Mouse (Mus musculus) embryonic facial prominence, embryonic 11.5 days (tissue): ENCODE data around the gene Ces1e. TPM values are rescaled to one million over a fixed set of nuclear protein-coding genes. Genes with fewer than 3 reads are reported as not detected.
"Not testable (repeated sequence)": the region's sequence is repeated elsewhere in the genome, so short reads cannot be mapped to it uniquely, and the experiment has no call there.

Experiments
- ATAC-seq: fragments of 200-750 bp; cut with Nextera tagmentation; replicated peaks from 2 replicates; pipeline ENCODE4 v1.8.0; 2017; ENCODE audit warnings: low read depth; ENCODE audit not compliant: insufficient number of reproducible peaks, low FRiP score, low TSS enrichment
- DNase-seq: peaks from one replicate; pipeline ENCODE4 v3.0.0-alpha.2; 2015; ENCODE audit warnings: low spot score
- H3K27ac ChIP-seq: fragments of 300-500 bp; sonication (generic); replicated peaks from 2 replicates; pipeline ENCODE4 v1.5.1; 2014; ENCODE audit warnings: mild to moderate bottlenecking, low read depth, low read length, control low read depth
- H3K27me3 ChIP-seq: fragments of 300-500 bp; sonication (generic); 2 replicates; pipeline ENCODE4 v1.6.1; 2014; ENCODE audit warnings: mild to moderate bottlenecking, low read length, moderate library complexity, mixed read lengths; ENCODE audit not compliant: control insufficient read depth, insufficient read depth
- H3K36me3 ChIP-seq: fragments of 300-500 bp; sonication (generic); replicated peaks from 2 replicates; pipeline ENCODE4 v1.6.1; 2014; ENCODE audit warnings: low read depth, mild to moderate bottlenecking, low read length, moderate library complexity, mixed read lengths; ENCODE audit not compliant: control insufficient read depth, insufficient read depth
- H3K4me1 ChIP-seq: fragments of 300-500 bp; sonication (generic); 2 replicates; pipeline ENCODE4 v1.6.1; 2014; ENCODE audit warnings: low read length, mixed read lengths; ENCODE audit not compliant: control insufficient read depth, insufficient read depth
- H3K4me2 ChIP-seq: fragments of 300-500 bp; sonication (generic); 2 replicates; pipeline ENCODE4 v1.6.1; 2014; ENCODE audit warnings: low read depth, mild to moderate bottlenecking, control low read depth, low read length, moderate library complexity
- H3K4me3 ChIP-seq: fragments of 300-500 bp; sonication (generic); 2 replicates; pipeline ENCODE4 v1.5.1; 2014; ENCODE audit warnings: low read depth, low read length, control low read depth
- H3K9ac ChIP-seq: fragments of 300-500 bp; sonication (generic); replicated peaks from 2 replicates; pipeline ENCODE4 v1.6.1; 2014; ENCODE audit warnings: mild to moderate bottlenecking, control low read depth, low read length
- H3K9me3 ChIP-seq: fragments of 300-500 bp; sonication (generic); replicated peaks from 2 replicates; pipeline ENCODE4 v1.6.1; 2016; ENCODE audit warnings: mild to moderate bottlenecking, low read length, inconsistent platforms, mixed read lengths; ENCODE audit not compliant: control insufficient read depth
- WGBS: fragments of 180-500 bp; shearing (Covaris S2); extraction: QIAGEN DNeasy Blood & Tissue Kit; methylation state at CpG from one replicate; pipeline ENCODE4 v1.1.7; 2014; 5-methylcytosine and 5-hydroxymethylcytosine counted together
- polyA plus RNA-seq: library from polyadenylated mRNA; unstranded; fragments of >200 nt; fragmentation: Nextera tagmentation; extraction: Ambion mirVana; gene quantifications from 2 replicates; pipeline ENCODE4 v1.2.1, GENCODE M21; 2014

Gene Ces1e
- polyA plus RNA-seq, 1 experiment from 2014 or later: not detected

DNA sequence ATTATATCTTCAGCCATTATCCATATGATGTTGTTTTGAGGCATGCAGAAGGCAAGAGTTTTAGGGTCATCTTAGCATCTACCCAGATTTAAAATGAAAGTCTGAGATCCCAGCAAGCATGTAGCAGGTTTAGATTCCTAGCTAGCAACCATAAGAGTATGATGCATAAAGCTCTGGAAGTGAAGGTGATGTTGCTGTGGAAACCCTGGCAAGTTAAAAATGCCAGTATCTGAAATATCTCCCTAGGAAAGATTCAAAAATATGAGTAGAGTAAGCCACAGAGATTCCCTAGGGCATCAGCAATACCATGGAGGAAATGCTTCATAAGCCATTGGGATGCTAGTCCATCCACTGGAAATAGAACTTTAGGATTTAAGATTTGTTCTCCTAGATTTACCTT, 10.5 kb upstream of the Ces1e start:
- ATAC-seq (no peak), DNase-seq (no peak)
- Histone ChIP-seq H3K9me3 (no peaks in the 10 kb centered on the region), H3K27me3 (no peaks in the 10 kb centered on the region), H3K36me3 (no peaks in the 10 kb centered on the region), H3K9ac (no peak overlapping the region), H3K4me1 (no peaks in the 10 kb centered on the region), H3K27ac (no peak overlapping the region), H3K4me2 (no peak overlapping the region), H3K4me3 (no peak overlapping the region)

DNA sequence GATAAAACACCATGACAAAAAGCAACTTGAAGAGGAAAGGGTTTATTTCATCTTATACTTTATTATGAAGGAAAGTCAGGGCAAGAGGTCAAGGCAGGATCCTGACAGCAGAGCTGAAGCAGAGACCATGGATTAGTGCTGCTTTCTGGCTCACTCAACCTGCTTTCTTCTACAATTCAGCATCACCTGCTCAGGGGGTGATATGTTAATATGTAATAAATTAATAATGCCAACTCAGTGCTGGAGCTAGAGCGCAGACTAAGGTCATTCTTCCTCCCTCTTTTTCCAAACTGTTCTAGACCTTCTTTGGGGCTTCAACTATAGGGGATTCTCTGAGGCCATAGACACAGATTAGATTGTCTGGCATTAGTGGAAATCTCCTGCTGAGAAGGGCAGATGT, 6.3 kb upstream of the Ces1e start:
- no peak overlapping the region for H3K9ac ChIP-seq
- no peak overlapping the region for H3K4me2 ChIP-seq
- H3K9me3 ChIP-seq: no peaks in the 10 kb centered on the region
- DNase-seq (no peak), ATAC-seq (no peak)
- WGBS: 84% methylated on average over 1 of the region's 1 CpGs
- no peak overlapping the region for H3K4me3 ChIP-seq
- no peaks in the 10 kb centered on the region for H3K4me1 ChIP-seq
- H3K27ac ChIP-seq: no peak overlapping the region
- no peaks in the 10 kb centered on the region for H3K27me3 ChIP-seq
- no peaks in the 10 kb centered on the region for H3K36me3 ChIP-seq

DNA sequence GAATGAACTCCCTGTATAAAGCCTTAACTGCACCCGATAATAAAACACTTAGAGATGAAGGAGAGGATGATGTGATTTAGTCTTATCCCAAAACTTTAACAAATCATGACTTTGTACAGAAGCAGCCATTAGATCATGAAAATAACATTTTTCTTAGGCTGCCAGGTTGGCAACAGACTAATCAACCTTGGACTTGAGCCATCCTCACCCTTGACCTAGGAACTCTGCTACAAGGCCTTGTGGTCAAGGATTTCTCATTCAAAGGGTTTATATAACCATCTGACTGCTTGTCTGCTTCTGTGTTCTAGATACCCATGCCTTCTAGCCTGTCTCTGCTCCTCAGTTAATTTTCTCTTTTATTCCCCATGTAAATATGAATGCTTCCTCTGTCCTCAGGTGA, 5.3 kb upstream of the Ces1e start:
- ATAC-seq (no peak), DNase-seq (no peak)
- Histone ChIP-seq H3K27ac (no peak overlapping the region), H3K27me3 (no peaks in the 10 kb centered on the region), H3K36me3 (no peaks in the 10 kb centered on the region), H3K9ac (no peak overlapping the region), H3K4me1 (no peaks in the 10 kb centered on the region), H3K4me3 (no peak overlapping the region), H3K4me2 (no peak overlapping the region), H3K9me3 (no peaks in the 10 kb centered on the region)
- 91% methylated on average over 1 of the region's 1 CpGs for WGBS

DNA sequence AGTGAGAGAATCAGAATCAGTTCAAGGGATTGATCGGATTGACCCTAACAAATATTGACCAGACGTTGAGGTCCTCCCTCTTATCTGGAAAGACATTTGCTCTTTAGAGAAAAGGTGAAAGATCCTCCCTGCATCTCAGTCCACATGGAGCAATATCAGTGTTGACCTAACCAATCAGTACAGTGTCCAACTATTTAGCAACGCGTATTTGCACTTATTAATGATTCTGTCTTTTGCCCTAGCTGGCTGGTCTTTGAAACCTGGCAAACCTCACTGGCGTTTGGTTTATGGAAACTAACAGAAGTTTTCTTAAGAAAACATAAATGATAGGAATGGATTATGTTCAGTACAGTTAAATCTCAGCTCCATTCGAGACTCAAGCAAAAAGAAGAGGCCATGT, 4.6 kb upstream of the Ces1e start:
- ATAC-seq: no peak
- WGBS: 83% methylated on average over 6 of the region's 6 CpGs
- no peaks in the 10 kb centered on the region for H3K4me1 ChIP-seq

DNA sequence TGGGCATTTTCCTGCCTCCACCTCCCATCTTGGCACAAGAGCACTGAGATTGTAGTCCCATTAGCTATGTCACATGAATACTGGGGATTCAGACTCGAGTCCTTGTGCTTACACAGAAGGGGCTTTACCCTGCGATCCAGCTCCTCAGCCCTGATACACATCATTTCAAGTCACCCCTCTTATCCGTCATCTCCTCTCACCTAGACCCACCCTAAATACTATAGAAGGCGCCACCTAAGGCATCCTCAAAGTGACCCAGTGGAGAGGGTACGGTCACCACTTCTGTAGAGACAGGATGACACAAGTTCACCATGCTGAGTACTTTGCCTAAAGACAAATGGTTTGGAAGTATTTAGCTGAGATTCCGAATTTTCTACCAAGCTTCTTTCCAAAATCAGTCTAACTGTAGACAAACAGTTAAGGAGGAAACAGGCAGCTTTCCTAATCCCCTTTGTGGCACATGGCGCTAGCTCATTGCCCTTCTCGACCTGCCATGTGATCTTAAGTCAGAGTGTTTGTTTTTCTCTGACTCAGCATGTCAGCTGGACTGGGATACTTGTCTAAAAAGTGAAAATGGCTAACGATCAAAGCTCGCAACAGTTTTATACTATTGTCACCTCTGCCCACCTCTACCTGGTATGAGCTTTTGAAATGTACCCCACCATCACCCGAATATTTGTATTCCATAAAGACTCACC, 597 bp downstream of the Ces1e start:
- WGBS: 65% methylated on average over 11 of the region's 11 CpGs
- no peak overlapping the region for H3K27ac ChIP-seq
- H3K9ac ChIP-seq: no peak overlapping the region
- no peaks in the 10 kb centered on the region for H3K9me3 ChIP-seq
- no peaks in the 10 kb centered on the region for H3K27me3 ChIP-seq
- H3K4me1 ChIP-seq: no peaks in the 10 kb centered on the region
- H3K36me3 ChIP-seq: no peaks in the 10 kb centered on the region
- ATAC-seq: no peak
- no peak overlapping the region for H3K4me2 ChIP-seq
- DNase-seq: no peak
- no peak overlapping the region for H3K4me3 ChIP-seq

More for the DNA sequence above, 4.6 kb upstream of the Ces1e start:
- Histone ChIP-seq H3K36me3 (no peaks in the 10 kb centered on the region), H3K4me3 (no peak overlapping the region), H3K27ac (no peak overlapping the region), H3K9me3 (no peaks in the 10 kb centered on the region), H3K4me2 (no peak overlapping the region), H3K9ac (no peak overlapping the region), H3K27me3 (no peaks in the 10 kb centered on the region)
- no peak for DNase-seq

DNA sequence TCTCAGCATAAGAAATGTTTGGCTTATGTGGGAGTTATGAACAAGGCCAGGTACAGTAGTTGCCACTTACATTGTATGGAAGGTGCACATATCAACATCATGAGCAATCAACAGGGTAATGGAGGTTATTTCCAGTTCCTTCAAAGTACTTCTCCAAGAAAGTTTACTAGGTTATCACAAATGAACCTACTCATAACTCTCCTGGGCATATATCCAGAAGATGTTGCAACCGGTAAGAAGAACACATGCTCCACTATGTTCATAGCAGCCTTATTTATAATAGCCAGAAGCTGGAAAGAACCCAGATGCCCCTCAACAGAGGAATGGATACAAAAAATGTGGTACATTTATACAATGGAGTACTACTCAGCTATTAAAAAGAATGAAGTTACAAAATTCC, 2.9 kb downstream of the Ces1e start:
- not testable (repeated sequence) for H3K4me3 ChIP-seq, H3K4me2 ChIP-seq, H3K36me3 ChIP-seq, DNase-seq, H3K9ac ChIP-seq, H3K27me3 ChIP-seq, ATAC-seq, H3K9me3 ChIP-seq, H3K4me1 ChIP-seq, H3K27ac ChIP-seq
- 93% methylated on average over 1 of the region's 1 CpGs for WGBS

DNA sequence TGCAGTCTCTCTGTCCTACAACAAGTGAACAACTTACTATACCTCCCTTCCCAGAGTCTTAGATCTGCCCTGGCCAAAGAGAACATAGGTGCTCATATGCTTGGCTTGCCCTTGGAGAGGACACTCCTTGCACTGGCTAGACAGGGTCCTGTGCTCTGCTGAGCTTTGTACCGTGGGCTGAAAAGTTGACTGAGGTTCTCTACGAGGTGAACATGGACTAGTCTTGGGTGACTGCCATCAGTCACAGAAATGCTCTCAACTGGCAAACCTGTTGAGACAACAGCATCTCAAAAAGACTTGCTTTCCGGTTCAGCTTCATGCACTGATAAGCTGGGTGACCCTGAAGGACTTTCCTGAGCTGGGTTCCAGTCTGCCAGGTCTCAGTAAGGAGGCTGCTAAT, 7.5 kb downstream of the Ces1e start:
- no peak overlapping the region for H3K9ac ChIP-seq
- ATAC-seq: no peak
- H3K4me3 ChIP-seq: no peak overlapping the region
- H3K4me2 ChIP-seq: no peak overlapping the region
- no peaks in the 10 kb centered on the region for H3K9me3 ChIP-seq
- DNase-seq: no peak
- no peaks in the 10 kb centered on the region for H3K27me3 ChIP-seq
- no peaks in the 10 kb centered on the region for H3K4me1 ChIP-seq
- WGBS: 81% methylated on average over 3 of the region's 3 CpGs
- H3K36me3 ChIP-seq: no peaks in the 10 kb centered on the region
- no peak overlapping the region for H3K27ac ChIP-seq

DNA sequence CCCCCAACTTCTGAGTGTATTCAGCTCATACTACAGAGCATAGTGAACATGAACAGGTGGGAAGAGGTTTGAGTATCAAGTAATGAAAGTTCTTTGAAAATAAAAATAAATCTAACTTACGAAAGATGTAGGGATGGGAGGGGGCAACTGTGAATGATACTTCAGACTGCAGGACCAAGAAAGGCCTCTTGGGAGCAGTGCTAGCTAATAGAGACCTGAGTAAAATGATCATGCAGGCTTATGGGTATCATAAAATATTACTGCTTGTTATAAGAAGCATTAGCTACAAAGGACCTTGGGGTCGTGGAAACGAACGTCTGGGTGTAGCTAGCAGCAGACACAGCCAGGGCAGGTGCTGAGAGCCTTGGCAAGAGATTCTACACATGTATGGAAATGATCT, 11.6 kb downstream of the Ces1e start:
- H3K4me2 ChIP-seq: no peak overlapping the region
- WGBS: 78% methylated on average over 4 of the region's 4 CpGs
- no peaks in the 10 kb centered on the region for H3K9me3 ChIP-seq
- H3K4me3 ChIP-seq: no peak overlapping the region
- H3K36me3 ChIP-seq: no peaks in the 10 kb centered on the region
- no peak overlapping the region for H3K27ac ChIP-seq
- ATAC-seq (no peak), DNase-seq (no peak)
- no peak overlapping the region for H3K9ac ChIP-seq
- H3K27me3 ChIP-seq: no peaks in the 10 kb centered on the region
- H3K4me1 ChIP-seq: no peaks in the 10 kb centered on the region
